Mouse (Mus musculus) liver, adult 2 months (tissue): ENCODE results near the gene Vamp5.

Source experiments
- CTCF ChIP-seq: fragments of 200-500 bp; IDR thresholded peaks from 2 replicates; pipeline ENCODE4 v1.5.1; 2011; ENCODE audit warnings: low read depth, low read length, control low read depth
- POLR2A ChIP-seq: fragments of 200-500 bp; IDR thresholded peaks from 2 replicates; pipeline ENCODE4 v1.6.1; 2011; ENCODE audit warnings: low read length, control low read depth; ENCODE audit not compliant: insufficient read depth; ENCODE audit errors: extremely low read depth

DNA sequence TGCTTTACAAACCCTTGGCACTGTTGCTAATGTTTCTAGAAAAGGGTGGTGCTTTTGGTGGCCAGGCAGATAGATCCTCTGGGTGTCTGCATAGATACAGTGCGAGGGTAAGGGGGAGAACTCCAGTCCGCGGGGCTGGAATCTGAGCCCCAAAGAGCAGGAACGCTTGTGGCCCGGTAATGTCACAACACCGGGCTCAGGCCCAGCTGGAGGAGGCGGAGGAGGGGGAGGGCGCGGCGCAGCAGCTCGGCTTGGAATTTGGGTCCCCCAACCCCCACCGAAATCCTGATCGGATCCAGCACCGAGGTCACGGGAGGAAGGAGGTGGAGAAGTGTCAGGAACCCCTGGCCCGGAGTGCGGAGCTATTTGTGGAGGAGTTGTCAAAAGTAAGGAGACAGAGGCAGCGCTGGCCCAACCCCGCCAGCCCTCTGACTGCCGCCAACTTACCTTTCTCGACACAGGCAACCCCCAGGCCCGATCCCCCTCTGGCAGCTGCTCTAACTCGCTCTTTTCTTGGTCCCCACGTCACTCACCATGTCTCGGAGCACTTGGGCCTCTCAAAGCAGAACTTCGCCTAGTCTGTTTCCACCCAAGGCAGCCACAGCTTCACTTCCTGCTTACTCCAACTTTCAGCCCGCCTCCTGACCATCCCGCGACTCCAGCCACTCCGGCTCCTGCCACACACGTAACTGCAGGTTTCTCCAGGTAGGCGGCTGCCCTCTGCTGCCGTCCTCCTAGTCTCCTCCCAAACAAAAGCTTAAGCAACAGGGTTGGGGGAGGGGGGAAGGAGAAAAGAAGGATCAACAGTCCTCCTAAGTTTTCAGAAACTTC is 9.9 kb upstream of the Vamp5 start, which contains the start of gene Vamp8:
- TF ChIP-seq CTCF = peak; percentile 59
- TF ChIP-seq POLR2A = peak; percentile 80
